Mouse (Mus musculus) spleen, postnatal 10 days (tissue): ENCODE data around the gene Tagln3.

ENCODE experiments used
- DNase-seq, 2 experiments: peaks; one replicate each; pipeline ENCODE4 v3.0.0; 2021 to 2022; ENCODE audit warnings: low spot score in 2 of 2

Tagln3 gene

GRCm38 (mm10) chr16:45724061-45724741 is at the start of gene Tagln3:
Gene Tagln3, minus strand, starts transcription at chr16:45724608.
- DNase-seq, result no peak

- no peak for DNase-seq
These were observed 46.5 kb upstream of the Tagln3 start for GRCm38 (mm10) chr16:45770914-45771313.

GRCm38 (mm10) chr16:45767853-45768640 is 43.6 kb upstream of the Tagln3 start:
- no peak for DNase-seq

- DNase-seq, result no peak
These were observed 43.0 kb upstream of the Tagln3 start for GRCm38 (mm10) chr16:45767434-45767833.

- DNase-seq, result no peak
These were observed 41.5 kb upstream of the Tagln3 start for GRCm38 (mm10) chr16:45765801-45766494.

DNA sequence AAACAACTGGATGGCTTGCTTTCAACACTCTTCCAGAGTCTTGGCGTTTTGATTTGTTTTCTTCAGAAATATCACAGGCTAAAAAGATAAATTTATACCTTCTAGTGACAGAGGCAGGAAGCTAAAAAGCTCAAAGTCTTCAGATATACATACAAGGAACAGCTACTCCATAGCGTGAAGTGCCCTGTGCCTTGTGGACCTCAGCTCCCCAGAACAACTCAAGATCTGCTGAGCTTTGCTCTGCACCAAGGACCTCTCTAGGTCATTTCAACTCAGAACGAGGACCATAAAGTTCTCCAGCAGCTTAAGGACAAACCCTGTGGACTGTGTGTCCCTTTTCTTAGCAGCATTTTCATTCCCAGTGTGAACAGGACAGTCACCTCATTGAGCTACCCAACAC is 40.7 kb upstream of the Tagln3 start:
- DNase-seq, result no peak

DNA sequence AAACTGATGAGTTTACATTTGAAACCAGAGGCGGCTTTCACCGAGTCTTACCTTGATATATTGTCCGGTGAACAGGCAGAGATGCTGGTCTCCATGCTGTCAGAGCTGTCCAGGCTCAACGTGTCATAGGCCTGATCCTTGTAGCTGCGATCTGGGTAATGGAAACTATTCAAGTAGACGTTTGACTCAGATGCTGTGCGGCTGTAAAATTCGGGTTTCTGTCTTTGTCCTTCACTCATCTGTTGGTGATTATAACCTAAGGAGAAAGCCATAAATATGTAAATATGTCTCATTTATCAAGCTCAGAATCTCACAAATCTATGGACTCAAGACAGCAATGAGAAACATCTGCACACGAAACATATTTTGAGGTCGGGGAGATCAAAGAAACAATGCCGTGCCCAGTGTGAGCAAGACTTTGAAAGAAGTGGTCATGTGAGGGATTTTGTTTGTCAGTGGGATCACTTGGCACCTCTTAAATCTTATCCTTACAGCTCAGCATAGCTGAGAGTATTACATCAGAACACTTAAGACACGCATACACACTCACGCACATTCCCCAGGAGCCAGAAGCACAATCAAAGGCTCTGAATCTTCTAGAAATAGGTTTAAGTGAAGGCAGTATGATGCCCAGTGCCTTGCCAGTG is 38.6 kb upstream of the Tagln3 start:
- no peak for DNase-seq

DNA sequence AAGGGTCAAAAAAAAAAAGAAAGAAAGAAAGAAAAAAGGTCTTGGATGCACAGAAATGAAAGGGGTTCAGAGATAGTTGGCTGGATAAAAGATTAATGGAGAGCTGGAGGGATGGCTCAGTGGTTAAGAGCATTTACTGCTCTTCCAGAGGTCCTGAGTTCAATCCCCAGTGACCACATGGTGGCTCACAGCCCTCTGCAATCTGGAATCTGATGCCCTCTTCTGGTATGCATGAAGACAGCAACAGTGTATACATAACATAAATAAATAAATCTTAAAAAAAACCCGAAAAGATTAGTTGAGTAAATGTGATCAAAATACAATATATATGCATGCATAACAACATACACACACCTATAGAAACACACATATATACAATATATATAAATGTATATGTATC is 37.0 kb upstream of the Tagln3 start:
- DNase-seq, result no peak

DNA sequence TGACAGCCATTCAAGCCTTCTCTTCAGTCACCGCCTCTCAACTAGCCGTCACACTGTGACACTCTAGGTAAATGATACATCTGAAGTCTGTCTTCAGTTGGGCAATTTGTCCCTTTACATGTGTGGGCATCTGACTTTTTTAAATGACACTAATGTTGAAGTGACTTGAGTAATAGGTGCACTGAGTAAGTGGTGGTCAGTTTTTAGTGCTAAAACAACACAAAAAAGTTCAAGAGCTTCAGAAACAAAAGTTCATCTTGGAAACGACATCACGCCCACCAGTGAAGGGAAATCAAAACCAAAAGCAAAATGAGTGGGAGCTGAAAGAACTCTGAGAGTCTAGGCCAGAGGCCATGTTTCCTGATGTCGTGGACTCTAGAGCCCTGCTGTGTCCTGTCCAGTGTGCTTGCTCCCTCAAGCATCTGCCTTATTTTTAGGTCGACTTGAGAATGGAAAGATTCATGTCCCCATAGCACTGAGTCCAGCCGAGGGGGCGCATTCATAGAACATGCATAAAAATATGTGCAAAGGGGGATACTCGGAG is 34.4 kb upstream of the Tagln3 start:
- DNase-seq, result no peak

- no peak for DNase-seq
These were observed 33.1 kb upstream of the Tagln3 start for GRCm38 (mm10) chr16:45757421-45758078.

DNA sequence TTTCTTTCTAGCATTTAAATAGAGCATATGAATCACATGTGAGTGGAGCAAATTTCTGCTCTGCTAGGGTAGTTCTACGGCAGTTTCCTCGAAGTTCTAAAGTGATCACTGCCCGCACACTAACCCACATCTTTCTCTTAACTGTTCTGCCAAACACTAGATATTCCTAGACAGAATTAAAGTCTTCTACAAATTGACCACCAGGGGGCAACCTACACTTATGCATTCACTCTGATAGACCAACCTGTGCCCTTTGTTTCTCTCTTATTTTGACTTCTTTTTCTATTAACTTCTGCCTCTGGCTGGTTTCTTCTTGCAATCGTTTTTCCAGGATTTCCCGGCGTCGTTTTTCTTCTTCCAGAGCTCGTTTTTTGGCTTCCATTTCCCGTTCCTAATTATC is 32.4 kb upstream of the Tagln3 start:
- DNase-seq, result peak in 1 of 2 experiments; percentile 24

- no peak for DNase-seq
These were observed 19.3 kb upstream of the Tagln3 start for GRCm38 (mm10) chr16:45743591-45744144.

DNA sequence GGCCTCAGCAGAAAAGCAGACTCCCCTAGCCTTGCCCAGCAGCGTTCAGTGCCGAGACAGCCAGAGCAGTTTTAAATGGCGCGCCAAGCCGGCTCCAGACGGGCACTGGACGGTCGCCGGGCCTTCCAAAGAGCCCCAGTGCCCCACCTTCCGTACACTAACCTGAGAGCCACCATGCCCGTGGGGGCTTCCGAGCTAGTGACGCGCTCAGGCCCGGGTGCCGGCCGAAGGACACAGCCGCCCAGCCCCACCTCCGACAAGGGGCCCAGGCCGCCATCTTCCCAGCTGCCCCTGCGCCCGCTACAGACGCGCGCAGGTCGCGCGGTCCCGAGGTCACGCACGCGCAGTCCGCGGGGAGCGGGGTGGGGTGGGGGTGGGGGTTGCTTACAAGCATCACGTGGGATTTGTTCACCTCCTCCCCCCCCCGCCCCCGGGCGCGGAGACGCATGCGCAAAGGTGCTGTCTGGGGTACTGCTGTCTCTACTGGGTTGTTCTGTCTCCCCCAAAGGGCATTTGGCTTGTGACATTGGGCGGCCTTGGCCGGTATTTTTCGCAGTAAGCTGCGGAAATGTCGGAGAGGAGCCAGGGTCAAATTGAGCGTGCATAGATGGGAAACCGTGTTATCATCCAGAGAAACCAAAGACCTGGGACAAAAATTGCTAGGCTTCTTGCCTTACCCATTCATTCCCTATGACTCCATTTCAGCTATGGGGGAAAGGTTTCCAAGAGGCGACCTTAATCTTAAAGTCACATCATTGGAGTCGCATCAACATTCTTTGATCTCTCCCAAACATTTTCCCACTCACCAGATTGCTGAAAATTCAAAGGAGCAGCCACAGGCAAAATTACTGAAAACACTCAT is 18.4 kb upstream of the Tagln3 start, which contains the start of gene Abhd10:
Gene Abhd10 (minus strand): TSS at position 341 of the 862 bp plus-strand sequence.
- DNase-seq, result peak; percentile 86 to 95

DNA sequence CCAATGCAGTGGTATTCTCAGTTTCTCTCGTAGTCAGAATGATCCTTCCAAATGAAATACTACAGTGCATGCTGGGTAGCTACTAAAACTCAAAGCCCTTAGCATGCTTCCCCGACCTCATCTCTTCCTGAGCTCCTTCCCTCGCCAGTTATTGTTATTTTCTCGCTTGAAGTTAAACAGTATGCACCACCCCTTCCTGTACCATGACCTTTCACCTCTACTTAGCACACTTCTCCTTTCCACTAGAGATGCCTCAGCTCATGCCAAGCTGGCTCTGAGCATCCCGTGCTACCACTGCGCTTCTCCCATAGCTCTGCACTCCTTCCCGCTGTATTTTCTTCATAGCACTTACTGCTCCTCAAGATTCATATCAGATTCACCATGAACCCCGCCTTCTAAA is 13.5 kb upstream of the Tagln3 start:
- DNase-seq, result no peak

- no peak for DNase-seq
These were observed 12.3 kb upstream of the Tagln3 start for GRCm38 (mm10) chr16:45736724-45737123.

DNA sequence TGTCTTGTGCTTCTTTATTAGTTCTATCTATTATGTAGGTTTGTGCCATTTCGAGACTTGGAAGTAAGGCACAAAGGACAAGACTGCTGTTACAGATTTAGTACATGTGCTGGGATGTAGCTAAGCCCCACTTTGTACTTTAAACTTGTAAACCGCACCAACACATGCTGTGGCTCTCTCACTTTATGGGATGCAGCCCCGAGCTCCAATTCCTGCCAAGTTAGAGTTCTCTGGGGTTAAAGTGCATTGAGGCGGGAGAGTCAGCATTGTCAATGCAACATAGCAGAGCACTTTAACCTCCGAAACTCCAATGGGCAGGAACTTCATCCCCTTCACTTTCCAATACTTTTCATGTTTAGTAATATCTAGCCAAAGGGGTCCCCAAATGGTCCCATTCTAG is 4.8 kb upstream of the Tagln3 start:
- DNase-seq, result no peak

- DNase-seq, result no peak
These were observed 314 bp upstream of the Tagln3 start for GRCm38 (mm10) chr16:45724742-45725102.

DNA sequence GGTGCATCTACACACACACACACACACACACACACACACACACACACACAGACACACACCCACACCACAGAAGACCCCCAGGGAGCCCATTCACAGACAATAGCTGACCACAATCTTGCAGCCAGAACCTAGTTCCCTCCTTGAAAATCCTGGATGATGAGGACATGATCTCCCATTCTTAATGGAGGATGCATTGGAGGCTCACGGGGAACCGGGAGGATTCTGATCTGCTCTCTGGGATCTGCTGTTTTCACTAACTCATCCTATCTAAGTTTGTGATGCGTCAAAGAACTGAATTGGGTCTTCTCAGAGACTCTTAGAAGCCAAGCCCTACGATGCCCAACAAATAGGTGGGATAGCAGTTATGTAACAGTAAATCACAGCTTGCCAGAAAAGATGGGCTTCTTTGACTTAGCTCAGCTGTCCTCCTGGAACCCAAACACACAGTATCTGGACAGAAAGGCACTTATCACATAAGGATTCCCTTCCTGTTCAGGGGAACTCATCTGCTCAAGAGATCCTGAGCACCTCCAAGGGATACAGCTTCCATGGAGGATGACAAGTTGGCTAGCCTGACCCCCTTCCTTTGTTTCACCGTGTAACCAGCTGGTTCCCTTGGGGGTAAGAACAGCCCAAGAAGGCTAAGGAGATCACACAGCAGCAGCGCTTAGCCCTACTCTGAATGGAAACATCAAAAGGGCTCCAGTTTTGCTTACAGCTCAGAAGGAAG is 1.1 kb downstream of the Tagln3 start:
- no peak for DNase-seq

DNA sequence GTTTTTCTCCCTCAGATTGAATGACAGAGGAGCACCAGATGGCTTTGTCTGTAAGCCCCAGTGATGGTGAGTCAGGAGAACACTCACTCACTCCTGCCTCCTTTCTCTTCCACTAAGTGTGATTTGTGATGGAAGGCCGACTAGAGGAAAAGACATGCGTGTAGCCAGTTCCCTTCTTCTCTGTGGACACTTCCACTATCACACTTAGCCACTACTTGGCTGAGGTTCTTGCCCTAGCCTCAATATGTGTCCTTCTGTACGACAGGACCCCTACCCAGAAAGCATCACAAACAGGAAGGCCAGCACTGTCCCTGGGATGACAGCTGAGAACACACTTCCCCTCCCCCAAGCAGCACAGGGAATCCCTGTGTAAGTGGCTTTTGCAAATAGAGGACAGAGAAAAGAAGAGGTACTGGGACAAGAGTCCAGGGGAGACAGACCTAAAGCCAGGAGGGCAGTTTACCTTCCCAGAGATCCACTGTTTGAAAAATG is 1.9 kb downstream of the Tagln3 start:
- DNase-seq, result no peak
